Mouse (Mus musculus) erythroid progenitor cell, adult 5-6 weeks (primary cell): Measurements from ENCODE around the gene Abi2. TPM values are rescaled to one million over a fixed set of nuclear protein-coding genes. Genes with fewer than 3 reads are reported as not detected.
"Not testable (repeated sequence)": the region's sequence is repeated elsewhere in the genome, so short reads cannot be mapped to it uniquely, and the experiment has no call there.

Experiments
- ATAC-seq: replicated peaks from 2 replicates; pipeline ENCODE4 v1.8.0; 2016; ENCODE audit warnings: moderate number of reproducible peaks, mild to moderate bottlenecking, moderate TSS enrichment, inconsistent platforms; ENCODE audit not compliant: poor library complexity, low FRiP score, severe bottlenecking
- total RNA-seq, 2 experiments: library from RNA; stranded (forward) in 1 of 2; stranded (reverse) in 1 of 2; fragments of 150-400 nt in 1 of 2; fragments of 186-747, 209-891 nt in 1 of 2; gene quantifications; 2 replicates each; pipeline versions ENCODE4 v1.2.3 to v1.2.4; 2015 to 2017; ENCODE audit warnings: low replicate concordance in 2 of 2

The Abi2 gene
- total RNA-seq (2015; ENCODE audit: low replicate concordance) (0.42 and 2.2 TPM in 2 replicates), total RNA-seq (2017; ENCODE audit: low replicate concordance) (1.5 and 1.8 TPM in 2 replicates)

DNA sequence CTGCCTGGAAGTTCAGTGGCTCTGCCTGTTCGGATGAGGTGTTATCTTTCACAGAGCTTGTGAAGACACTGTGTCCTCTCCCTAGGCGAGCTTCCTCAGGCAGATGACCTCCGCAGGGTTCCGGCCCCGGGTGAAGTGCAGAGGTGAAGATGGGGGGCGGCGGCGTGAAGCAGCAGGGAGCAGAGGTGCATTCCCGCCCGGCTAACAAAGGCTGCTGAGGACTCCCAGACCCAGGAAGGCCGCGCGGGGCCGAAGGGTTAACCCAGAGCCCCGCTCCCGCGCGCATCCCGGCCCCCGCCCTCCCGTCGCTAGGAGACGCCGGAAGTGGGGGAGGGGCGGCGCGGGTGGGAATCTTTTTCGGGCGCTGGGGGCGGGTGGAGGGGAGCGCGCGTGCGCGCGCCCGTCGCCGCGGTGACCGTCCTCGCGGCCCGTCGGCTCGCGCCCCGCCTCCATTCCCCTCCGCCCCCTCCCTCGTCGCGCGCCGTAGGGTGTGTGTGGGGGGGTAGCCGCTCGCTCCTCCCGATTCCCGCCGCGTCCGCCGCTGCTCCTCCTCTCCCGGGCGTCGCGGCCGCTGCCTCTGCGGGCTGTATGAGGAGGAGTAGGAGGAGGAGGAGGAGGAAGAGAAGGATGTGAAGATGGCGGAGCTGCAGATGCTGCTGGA, at the start of gene Abi2:
Abi2 (plus strand) TSS at position 452 of the 661 bp plus-strand sequence.
- ATAC-seq, result peak; percentile 68

DNA sequence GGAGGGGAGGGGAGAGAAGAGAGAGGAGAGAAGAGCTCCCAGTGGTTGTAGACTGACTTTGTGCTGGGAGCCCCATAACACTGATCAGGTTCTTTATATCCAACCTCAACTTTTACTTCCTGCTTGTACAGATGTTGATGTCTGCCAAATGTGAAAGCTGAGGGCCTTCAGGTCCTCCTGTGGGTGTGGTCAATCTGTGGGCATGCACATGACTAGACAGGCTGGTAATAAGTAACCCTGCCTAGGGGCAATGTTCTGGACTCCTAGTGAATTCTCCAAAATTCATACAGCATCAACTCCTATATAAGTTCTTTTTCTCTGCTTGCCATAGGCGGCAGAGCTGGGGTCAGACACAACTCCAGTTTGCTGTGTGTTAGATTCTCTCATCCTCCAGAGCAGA, 47.8 kb upstream of the Abi2 start:
- ATAC-seq, result no peak

DNA sequence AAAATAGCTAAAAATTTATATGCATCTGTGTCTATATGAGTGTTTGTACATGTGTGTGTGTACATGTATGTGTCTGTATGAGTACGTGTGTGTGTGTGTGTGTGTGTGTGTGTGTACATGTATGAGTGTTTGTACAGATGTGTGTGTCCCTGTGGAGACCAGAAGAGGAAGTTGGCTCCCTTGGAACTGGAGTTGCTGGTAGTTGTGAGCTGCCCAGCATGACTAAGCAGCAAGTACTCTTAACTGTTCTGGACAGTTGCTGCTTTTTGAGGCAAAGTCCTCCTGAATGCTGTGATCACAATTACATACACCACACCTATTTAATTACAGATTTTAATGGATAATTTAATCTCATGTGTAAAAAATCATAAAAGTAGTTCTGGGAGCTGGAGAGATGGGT, 32.9 kb upstream of the Abi2 start:
- no peak for ATAC-seq

DNA sequence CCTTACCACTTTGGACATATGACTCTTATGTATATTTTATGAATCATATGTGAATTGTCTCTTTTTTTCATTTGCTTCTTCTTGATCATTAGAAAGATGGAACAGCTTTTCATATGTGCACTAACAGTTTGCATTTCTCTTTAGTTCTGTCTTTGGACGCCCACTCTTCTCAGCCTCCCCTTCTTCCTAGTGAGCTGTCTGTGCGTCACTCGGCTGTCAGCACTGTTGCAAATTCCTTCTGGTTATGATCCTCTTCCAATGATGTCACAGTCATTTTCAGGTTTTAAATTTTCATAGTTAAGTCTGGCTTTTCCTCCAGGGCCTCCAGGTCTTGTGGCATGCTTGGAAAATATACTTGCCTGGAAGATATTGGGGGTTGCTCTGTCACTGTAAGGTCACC, 27.5 kb upstream of the Abi2 start:
- ATAC-seq, result no peak

DNA sequence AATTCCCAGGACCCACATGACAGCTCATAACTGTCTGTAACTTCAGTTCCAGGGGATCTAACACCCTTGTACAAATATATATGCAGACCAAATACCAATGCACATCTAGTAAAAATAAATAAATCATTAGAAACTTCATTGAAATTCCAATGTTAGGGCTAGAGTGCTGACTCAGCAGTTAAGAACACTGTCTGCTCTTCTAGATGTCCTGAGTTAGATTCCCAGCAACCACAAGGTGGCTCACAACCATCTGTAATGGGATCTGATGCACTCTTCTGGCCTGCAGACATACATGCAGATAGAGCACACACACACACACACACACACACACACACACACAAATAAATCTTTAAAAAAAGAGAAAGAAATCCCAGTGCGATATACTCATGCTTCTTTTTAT, 4.6 kb upstream of the Abi2 start:
- no peak for ATAC-seq

DNA sequence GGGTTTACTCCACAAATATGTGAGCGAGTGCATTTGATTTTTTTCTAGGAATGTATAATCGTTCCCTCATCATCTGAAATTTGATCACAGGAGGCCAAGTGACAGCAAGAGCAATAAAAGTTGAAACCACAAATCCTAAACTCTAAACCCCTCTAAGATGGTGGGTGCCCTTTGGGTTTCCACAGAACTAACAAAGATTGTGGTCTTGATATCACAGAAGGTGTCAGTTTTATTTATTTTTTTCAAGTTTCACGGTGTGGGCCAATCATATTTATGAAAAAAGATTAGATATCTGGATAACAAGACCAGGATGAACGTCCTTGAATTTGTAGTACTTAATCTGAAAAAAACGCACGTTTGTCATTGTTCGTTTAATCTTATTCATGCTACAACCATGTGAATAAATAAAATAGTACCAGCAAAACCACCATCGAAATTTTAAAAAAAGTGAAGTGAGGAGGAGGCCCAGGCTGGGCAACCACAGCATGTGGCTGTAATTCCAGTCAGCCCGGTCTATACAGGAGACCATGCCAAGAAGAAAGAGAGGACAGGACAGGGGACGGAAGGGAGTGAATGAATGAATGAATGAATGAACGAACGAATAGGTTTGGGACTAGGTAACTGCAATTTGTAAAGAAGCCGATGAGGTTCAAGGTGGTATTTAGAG, 785 bp upstream of the Abi2 start:
- ATAC-seq, result no peak

DNA sequence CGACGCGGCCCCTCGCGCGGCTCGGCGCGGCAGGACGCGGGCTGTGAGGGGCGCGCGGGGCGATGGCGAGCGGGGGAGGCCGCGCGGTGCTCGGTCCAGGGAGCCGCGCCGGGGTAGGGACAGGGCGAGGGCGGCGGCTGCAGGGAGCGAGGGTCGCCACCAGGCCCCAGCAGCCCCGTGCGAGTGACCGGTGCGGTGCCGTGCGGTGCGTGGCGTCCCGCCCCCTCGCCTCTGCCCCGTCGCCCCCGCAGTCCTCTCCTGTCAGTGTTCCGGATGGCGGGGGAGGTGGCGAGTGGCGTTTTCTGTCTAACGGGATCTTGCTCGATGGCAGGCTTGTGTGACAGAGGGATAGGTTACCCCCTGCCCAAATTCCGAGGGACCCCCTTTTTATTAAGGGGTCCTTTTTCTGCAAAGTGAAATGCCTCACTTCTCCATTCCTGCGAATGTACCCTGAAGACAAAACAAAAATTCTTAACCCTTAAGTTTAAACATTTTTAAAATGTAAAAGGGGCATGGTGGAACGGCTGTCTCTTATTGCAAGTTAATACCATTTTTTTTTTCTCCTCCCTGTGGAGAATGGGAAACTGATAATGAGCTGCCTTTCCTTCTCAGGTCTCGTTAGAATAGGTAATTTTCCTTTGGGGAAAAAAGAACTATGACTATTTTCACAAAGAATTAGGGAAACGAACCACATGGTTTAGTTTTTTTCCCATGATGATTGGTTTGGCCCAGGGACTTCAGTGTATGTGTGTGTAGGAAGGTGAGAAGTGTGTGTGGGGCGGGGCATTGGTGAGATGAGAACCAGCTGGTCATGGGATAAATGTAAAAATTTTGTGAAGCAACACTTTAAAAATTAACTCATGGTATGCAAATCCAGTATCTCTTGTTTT, 754 bp downstream of the Abi2 start:
- 0 out of 2 replicates have a peak, but pooled peaks have one; percentile 28 for ATAC-seq

DNA sequence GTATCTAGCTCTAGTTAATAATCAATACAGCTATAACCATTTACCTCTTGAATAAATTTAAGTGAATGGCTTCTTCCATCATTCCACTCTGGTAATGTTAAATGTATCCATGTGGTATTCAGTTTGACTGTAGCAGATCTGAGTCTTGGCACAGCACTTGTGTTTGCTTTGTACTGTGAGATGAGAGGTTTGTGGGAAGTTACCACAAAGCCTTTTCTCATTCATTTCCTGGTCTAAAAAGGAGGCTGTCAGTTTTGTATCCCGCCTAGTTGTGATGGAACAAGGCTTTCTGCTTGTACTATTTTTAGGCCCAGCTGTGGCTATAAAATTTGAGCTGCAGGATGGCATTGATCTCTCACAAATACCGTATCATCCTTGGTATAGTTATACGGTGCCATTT, 7.3 kb downstream of the Abi2 start:
- no peak for ATAC-seq

DNA sequence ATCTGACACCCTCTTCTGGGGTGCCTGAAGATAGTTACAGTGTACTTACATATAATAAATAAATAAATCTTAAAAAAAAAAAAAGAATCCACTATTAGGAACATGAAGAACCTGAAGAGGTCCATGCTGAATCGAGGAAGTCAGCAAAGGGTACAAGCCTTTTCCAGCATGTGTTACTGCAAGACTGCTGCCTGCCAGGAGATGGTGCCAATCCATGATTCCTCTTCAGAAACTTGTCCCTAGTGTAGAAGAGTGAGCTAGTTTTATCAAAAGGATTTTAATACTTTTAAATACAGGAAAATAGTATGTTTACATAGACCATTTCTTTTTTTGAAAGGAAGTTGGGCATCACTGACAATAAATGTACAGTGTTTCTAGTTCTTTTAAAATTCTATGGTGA, 14.5 kb downstream of the Abi2 start:
- ATAC-seq, result no peak

DNA sequence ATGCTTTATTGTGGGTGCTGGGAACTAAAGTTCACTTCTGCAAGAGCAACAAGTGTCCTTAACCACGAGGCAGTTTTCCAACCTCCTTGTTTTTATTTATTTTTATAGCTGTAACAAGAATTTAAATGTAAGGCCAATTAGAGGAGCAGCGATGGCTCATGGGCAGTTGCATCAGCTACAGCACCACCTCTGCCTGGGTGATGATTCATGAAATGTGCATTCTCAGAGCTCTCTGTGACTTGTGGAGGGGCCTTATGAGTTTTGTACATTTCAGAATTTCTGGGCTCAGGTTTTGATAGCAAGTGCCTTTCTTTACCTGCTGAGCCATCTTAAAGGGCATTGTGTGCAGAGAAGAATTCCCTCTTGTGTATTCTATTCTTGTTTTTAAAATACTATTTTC, 18.9 kb downstream of the Abi2 start:
- ATAC-seq, result no peak

DNA sequence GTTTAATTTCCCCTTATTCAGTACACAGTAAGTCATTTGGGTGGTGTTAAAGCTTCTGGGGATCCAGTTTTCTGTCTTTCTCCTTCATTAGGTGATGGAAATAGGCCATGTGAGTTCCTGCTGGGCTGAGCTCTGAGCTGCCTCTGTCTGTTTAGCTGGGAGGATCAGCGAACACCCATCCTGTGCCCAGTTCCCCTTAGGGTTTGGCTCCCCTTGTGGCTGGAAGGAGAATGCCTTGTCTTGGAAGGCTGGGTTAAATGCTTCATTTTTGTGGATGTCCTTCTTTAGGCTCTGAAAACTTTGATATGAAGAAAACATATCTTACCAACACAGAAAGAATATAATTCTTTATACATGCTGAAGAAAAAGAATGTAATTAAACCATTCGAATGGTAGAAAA, 19.5 kb downstream of the Abi2 start:
- no peak; the same call in 1 of the 2 replicates for ATAC-seq

DNA sequence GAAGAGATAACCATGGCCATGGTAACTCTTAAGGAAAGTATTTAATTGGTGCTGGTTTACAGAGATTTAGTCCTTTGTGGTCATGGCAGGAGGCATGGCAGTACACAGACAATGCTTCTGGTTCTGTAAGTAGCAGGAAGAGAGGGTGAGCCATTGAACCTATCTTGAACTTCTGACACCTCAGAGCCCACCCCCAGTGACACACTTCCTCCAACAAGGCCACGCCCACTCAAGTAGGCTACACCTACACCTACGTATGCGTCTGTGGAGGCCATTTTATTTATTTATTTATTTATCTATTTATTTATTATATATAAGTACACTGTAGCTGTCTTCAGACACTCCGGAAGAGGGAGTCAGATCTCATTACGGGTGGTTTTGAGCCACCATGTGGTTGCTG, 22.1 kb downstream of the Abi2 start:
- no peak for ATAC-seq

DNA sequence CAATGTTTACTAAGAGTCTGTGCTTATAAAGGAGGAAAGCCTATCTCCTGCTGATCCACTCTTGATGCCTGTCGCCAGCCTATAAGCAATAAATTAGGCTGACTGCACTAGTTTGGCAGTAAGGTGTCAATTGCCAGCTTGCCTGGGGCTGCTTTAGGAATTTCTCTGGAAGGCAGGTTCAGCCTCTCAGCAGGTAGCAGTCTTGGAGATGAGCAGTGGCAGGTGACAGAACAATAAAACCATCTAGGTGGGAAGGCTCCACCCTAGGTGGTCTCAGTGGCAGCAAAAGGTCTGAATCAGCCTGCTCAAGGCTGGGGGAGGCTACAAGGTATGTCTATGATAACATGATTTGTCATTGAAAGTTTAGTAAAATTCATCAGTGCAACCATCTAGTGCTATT, 23.1 kb downstream of the Abi2 start:
- no peak for ATAC-seq

DNA sequence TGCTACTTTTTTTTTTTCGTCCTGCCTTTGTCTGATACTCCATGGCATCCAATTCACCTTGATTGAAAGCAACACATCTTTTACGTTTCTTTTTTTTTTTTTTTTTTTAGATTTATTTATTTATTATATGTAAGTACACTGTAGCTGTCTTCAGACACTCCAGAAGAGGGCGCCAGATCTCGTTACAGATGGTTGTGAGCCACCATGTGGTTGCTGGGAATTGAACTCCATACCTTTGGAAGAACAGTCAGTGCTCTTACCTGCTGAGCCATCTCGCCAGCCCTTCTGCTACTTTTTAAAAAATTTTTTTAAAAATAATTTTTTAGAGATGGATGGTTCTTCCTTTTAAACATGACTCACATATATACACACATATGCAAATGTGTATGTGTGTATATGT, 32.0 kb downstream of the Abi2 start:
- not testable (repeated sequence) for ATAC-seq

DNA sequence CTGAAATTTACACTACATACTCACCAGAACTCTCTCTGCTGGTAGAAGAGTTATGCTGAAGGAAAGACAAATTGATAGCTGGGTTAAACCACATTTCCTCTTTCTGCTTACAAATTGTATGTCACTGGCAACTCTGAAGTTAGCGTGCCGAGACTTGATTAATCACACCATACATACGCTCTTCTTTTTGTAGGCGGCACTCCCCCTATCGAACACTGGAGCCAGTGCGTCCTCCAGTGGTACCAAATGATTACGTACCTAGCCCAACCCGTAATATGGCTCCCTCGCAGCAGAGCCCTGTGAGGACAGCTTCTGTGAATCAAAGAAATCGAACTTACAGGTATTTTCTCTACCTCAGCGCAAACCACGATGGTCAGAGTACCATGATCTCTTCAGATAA, 37.6 kb downstream of the Abi2 start:
- no peak for ATAC-seq

DNA sequence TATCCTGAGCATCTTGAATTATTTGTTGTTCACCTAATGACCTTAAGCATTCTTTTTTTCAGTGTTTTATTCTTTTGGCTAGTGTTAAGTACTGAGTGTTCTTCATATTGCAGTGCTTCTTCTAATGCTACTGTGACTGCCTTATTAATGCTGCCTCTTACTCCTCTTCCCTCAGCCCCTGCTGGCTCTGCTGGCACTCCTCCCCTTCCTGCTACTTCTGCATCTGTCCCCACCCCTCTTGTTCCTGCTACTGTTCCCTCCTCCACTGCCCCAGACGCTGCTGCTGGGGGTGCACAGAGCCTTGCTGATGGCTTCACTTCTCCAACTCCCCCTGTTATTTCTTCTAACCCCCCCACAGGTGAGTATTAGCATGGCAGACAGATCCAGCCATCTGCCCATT, 40.5 kb downstream of the Abi2 start:
- no peak for ATAC-seq

DNA sequence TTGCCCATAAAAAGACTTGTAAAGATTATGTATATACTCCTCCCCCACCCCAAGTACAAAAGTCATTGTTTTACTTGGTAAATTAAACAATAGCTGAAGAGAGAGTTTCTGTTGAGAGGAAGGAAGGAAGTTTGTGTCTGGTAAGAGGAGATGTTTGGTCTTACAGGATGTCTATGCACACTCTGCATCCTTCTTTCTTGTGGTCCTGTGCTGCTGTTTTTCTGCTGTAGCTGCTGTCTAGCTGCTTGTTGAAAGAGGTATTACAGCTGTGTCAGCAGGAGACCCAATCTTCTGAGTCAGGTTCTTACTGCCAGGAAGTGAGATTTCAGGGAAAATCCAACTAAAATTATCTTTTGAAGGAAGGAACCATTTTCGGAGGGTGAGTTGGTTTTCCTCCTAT, 51.2 kb downstream of the Abi2 start:
- no peak for ATAC-seq

DNA sequence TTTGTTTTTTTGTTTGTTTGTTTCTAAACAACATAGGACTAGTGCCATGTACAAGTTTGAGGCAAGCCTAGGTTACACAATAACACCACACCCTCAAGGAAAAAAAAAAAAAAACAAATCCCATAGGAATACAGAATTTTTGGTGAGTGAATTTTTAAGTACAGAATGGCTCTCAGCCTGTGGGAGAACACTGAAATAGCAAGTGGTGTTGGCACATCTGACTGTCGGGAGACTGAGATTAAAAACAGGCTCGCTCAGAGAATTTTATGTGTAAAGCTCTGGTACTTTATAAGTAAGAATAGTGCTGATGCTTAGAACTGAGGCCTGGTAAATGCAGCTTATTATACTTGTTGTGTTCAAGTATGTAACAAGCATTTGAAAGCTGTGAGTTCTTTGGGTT, 60.1 kb downstream of the Abi2 start:
- ATAC-seq, result no peak

DNA sequence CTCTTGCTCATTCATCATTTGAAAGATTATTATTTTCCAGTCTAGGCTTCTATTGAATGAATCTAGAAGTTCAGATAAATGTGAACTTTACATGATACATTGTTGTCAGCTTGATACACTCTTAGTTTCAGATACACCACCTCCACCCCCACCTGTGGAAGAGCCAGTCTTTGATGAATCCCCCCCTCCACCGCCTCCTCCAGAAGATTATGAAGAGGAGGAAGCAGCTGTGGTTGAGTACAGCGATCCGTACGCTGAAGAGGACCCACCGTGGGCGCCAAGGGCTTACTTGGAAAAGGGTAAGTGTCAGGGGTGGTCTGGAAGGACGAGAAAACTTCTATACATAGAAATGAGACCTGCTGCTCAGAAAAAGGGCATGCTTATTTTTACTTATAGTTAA, 61.1 kb downstream of the Abi2 start:
- ATAC-seq, result no peak

DNA sequence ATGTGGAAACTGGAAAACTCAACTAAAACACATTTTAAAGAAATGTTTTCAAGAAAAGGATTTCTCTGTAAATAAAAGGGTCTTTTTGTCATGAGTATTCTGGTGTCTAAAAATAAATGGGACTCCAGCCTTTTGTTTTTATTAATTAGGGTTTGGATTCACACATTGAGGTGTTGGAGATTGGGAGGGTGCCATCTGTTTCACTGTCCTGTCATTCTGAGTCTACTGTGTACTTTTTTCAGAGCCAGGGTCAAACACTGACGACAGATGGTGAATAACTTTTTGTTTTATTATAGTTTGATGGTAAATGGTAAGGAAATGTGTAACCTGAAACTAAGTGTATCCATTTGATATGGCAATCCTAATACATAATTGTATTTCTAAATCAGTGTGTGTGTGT, 72.1 kb downstream of the Abi2 start:
- no peak for ATAC-seq

DNA sequence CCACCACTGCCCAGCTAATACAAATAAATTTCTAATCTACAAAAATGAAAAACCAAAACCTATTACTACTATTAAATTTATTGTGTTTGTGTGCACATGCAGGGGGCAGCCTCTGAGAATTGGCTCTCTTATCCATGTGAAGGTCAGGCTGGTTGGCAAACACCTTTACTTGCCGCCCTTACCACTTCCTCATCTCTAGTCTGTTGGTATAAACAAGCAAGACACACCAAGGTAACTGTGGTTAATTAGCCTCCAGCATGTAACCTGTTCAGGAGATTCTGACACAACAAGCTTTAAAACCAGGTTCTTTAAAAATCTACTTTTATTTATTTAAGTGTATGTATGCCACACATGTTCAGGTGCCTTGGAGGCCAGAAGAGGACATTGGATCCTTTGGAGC, 73.5 kb downstream of the Abi2 start:
- ATAC-seq, result no peak
